Mouse (Mus musculus) heart, adult 2 months (tissue): ENCODE results near the gene Padi1.

ENCODE experiments used
- CTCF ChIP-seq: fragments of 200-600 bp; IDR thresholded peaks from 2 replicates; pipeline ENCODE4 v1.8.1; 2022; ENCODE audit warnings: antibody characterized with exemption, mild to moderate bottlenecking, moderate library complexity
- EP300 ChIP-seq: fragments of 200-500 bp; IDR thresholded peaks from 2 replicates; pipeline ENCODE4 v1.6.1; 2011; ENCODE audit warnings: low read depth, low read length, control low read depth; ENCODE audit not compliant: insufficient read depth

GRCm38 (mm10) chr4:140853626-140854025 is 8.0 kb upstream of the Padi1 start:
- no peak for TF ChIP-seq EP300
- no peak for TF ChIP-seq CTCF
